Mouse (Mus musculus): Measurements from ENCODE around the gene 2610528A11Rik.

- TF ChIP-seq CTCF (IDR thresholded peaks at IDR 0.05; ENCODE audit: extremely low read depth, insufficient read depth, insufficient read length, insufficient replicate concordance): no peak
- TF ChIP-seq POLR2A (IDR thresholded peaks at IDR 0.05; ENCODE audit: low read depth, low read length): no peak
These were observed 5.4 kb upstream of the 2610528A11Rik start for GRCm38 (mm10) chr14:37119233-37119632.
